Mouse (Mus musculus): ENCODE measurements at regions not wholly inside any gene's neighbourhood (a gene's known extent, or its start where the extent isn't known, plus 50 kb on each side); places are given as distances from the start of the nearest gene placed in this dataset.

DNA sequence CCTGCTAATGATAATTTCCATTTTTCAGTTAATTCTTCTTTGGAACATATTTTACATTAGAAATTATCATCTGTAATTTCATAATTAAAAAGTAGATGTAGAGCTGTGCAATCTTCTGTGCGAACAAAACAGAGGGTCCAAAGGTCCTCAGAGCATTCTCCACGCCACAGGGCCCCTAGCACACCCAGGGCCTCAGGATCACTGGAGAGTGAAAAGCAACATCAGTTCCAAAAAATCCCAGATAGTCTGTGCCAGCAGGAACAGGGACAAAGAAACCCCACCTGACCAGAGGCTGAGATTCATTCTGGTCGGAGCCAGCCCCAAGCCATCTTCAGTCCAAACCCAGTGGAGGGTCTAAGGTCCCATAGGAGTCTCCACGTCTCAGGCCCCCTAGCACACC lies 684.7 kb upstream of the Vwc2 start:
- peak; percentile 7 to 44 for DNase-seq

DNA sequence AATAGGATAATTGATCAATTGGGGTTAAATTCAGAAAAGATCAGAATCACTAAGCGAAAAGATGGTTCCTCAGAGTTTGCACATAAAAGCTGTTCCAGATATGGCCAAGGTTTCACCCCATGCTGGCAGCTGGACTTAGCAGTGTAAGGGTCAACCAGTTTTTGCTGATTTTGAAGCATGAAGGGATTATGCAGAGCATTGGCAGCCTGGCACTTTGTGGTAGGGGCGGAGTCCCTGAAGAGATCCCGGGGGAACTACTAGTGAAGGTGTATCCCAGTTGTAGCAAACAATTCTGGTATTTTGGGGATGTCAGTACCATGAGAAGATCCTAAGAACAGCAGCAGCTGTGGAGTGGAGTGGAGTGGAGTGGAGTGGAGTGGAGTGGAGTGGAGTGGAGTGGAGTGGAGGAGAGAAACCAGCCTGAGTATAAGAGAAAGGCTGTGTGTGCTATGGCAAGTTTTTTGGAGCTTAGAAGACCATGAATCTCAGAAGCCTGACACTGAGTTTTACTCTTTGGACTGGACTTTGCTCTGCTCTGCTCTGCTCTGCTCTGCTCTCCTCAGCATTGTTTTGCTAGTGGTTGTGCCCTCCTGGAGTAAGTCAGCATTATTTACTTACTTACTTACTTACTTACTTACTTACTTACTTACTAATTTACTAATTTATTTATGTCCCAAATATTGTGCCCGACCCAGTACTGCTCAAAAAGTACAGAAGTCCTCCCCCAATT lies 636.5 kb upstream of the Vwc2 start:
- peak; percentile 55 to 66 for DNase-seq

DNA sequence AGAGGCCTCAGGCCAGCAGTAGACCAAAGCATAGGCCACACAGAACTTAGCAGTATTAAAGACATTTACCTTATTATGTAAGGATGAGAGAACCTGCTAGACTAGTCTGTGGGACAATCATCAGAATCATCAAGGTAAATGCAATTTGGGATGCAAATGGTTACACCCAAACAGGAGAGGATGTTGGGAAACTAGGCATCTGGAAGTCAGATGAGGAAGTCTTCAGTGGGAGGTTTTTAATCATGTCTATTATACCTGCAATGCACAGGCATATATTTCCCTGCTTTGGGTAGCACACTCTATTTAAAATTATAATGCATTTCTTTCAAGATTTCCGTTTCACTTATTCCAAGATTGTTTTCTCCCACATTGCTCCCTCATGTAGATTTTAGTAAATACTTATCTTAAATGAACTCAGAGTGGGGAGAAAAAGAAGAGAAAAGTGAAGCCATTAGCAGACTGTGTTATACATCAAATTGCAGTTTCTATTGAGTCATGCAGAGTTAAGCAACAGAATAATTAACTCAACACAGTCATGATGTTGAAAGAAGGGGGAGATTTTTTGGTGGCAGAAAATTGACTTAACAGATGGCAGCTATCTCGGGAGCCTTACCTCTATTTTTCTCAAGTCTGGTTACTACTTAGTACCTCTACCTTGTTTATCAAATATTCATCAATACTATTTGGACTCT lies 632.9 kb upstream of the Vwc2 start:
- no peak for DNase-seq

DNA sequence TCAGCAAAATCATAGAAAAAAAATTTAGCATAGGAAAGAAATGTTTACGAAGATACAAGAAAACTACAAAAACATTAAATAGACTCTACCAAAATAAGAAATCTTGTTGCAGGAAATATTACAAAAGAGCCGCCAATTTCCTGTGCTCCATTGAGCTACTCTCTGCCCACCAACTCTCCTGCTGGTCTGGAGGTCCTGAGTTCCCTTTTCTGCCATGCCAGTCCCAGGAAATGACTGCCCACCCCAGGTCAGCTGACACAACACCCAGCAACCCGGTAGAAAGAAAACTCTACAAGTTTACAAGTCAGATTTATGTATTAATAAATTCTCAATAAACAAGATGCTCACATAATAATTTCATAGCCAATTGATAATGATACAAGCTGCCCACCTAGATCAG lies 630.0 kb upstream of the Vwc2 start:
- no peak for DNase-seq

DNA sequence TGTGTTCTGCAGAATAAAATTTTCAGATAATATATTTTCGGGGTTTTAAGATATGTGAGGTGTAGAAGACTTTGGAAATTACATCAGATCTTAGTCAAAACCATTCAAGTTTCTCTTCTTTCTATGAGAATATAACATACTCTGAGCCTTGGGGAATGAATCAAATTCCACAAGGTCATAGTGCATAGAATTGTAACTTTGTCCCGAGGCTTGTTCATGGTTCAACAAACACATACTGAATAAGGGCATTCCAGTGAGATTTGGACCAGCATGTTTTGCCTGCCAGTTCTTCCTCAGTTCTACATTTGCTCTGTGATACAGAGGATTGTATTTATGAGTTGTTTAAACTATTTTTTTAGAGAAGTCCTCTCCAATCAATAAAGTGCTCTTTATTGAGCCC lies 616.6 kb upstream of the Vwc2 start:
- peak; percentile 6 to 44 for DNase-seq

- DNase-seq = no peak
Measured at GRCm38 (mm10) chr11:10511241-10511640, 602.8 kb upstream of the Vwc2 start.
